Mouse (Mus musculus): ENCODE measurements at regions not wholly inside any gene's neighbourhood (a gene's known extent, or its start where the extent isn't known, plus 50 kb on each side); places are given as distances from the start of the nearest gene placed in this dataset.

DNA sequence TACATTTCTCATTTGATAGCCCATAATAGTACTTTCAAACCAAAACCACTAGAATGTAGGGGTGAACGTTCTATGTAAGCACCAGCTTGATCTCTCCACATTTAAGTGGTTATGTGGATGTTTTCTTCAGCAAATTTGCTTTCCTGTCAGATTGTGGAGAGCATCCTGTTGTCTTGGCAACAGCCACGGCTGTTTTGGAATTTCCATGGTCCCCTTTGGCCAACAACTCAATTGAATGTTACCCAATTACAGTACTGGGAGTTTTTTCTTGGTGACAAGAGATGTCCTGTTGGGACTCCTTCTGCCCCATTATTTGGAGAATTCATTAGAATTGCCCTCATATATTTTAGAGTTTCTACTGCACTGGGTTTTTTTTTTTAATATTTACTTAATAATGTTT is 503.2 kb downstream of the Ndufa4 start:
- no peak for DNase-seq (ENCODE audit: low read depth, low spot score)

DNA sequence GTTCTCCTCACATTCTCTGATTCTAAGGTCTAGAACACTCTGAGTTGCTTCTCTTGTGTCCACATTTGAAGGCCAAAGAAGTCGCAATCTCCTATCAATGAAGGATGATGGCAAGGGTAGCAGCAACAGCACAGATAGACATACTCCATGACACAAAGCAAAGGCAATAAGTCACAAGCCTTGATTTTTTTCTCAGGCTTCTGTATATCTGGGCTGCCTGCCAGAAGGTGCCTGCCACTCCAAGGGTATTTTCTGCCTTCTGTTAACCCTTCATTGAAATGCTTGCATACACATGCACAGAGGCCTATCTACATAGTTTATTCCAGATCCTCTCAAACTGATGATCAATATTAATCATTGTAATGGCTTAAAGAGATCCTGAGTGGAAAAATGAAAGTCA is 548.2 kb downstream of the Ndufa4 start:
- no peak for DNase-seq (ENCODE audit: low read depth, low spot score)

DNA sequence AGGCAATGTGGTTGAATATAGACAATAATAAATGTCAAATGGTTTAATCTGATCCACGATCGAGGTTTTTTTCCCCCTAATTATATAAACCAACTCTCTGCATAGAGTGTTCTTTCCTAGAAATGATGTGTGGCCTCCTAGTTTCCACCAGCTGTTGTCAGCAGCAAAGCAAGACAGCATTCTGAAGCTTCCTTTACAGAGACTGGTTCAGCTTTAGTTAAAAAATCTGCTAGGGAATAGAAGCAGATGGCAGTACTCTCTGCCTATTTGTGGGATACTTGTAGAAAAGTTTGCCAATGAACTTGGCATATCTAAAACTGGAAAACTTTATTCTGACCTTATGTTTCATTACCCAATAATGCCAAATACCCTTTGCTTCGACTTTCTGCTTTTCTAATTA is 553.7 kb downstream of the Ndufa4 start:
- peak; percentile 35 for DNase-seq (ENCODE audit: low read depth, low spot score)

DNA sequence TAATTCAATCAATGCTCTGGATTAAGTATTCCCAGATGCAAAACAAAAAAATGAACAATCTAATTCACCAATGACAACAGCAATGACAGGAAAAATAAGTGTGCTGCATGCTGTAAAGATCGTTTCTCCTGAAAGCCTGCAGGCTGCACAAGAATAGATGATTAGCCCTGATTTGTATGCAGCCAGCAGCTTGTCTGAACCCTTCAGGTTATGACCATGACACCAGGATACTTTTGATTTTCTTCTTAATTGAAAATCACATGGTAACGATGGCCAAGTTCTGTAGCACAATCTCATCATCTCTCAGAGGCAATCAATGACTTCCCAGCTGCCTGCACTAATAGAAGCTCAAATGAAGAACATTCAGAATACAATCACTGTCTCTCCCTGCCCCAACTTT is 573.2 kb downstream of the Ndufa4 start:
- no peak for DNase-seq (ENCODE audit: low read depth, low spot score)

DNA sequence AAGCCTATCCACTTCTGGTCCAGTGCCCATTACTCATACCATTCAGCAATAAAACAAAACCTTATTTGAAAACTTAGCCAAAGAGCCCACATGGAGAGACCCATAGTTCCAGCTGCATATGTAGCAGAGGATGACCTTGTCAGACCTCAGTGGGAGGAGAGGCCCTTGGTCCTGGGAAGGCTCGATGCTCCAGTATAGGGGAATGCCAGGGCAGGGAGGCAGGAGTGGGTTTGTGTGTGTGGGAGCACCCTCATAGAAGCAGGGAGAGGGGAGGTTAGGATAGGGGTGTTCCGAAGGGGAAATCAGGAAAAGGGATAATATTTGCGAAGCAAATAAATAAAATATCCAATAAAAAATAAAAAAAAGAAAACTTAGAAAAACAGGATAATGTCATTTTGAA is 593.6 kb downstream of the Ndufa4 start:
- DNase-seq (ENCODE audit: low read depth, low spot score) = no peak

DNA sequence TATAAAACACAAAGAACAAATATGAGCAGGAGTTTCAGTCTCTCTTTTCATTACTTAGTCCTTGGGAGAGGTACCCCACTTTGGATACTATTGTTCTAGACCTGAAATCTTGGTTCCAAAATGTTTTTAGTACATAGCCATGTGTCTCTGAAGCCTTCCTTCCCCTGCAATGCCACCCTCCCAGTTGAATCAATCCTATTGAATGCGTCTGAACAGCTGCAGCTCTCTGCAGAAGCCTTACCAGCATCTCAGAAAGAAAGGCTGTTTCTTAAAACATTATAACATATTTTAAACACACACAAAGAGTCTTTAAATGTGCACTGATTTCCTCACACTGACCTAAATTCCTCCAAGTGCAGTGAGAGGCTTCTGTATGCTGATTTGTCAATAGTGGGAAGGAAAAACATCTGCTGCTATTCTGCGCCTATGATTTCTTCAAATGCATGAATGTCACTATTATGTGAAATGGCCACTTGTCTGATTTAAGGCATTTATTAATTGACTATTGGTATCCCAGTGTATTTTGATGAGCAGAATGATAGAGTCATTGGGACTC is 601.2 kb downstream of the Ndufa4 start:
- peak; percentile 23 for DNase-seq (ENCODE audit: low read depth, low spot score)

DNA sequence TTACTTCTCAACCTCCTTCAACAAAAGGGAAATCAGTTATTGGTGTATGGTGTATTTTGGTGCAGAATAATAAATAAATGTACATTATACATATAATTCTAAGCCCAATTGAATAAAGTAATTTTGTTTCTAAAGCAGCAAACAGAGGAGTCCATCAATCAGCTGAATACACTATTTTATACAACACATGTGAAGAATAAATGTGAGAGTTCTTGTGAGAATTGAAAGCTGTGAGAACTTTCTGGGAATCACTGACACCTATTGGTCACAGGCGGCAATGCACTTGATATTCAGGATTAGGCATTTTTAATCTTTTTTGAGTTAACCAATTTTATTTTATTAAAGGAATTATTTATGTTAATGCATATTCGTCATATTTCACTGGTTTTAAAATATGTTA is 623.3 kb downstream of the Ndufa4 start:
- DNase-seq (ENCODE audit: low read depth, low spot score) = peak; percentile 22

DNA sequence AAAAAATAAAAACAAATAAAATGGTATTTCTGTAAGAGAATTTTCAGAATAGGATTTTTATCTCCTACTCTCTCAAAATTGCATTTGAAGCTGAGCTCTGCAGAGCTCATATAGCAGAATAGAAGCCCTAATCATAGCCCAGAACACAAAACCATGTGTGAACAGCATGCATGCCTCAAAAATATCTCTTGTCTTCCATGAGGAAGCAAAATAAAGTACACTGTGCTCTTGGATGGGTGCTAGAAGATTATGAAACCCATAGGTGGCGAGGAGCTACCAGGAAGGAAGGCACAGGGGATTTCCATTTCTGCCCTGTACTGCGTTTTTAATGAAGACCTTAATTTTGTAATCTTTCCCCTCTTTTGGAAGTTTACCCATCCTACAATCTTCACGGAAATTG is 632.1 kb downstream of the Ndufa4 start:
- peak; percentile 45 for DNase-seq (ENCODE audit: low read depth, low spot score)
